Mouse (Mus musculus) heart, postnatal 4 days (tissue): ENCODE data around the gene Upb1. TPM values are rescaled to one million over a fixed set of nuclear protein-coding genes. Genes with fewer than 3 reads are reported as not detected.
"Not testable (repeated sequence)": the region's sequence is repeated elsewhere in the genome, so short reads cannot be mapped to it uniquely, and the experiment has no call there.

Experiments used
- DNase-seq: peaks from one replicate; pipeline ENCODE4 v3.0.0; 2021
- total RNA-seq, 2 experiments: library from RNA; stranded (reverse); gene quantifications; 2 replicates each; pipeline ENCODE4 v1.2.3; 2021

The Upb1 gene
- total RNA-seq, result under 1 TPM; 0.54 to 0.60 TPM

GRCm38 (mm10) chr10:75400958-75401357 is at the start of gene Upb1:
Gene Upb1, plus strand, starts transcription at chr10:75401115.
- DNase-seq, result no peak

DNA sequence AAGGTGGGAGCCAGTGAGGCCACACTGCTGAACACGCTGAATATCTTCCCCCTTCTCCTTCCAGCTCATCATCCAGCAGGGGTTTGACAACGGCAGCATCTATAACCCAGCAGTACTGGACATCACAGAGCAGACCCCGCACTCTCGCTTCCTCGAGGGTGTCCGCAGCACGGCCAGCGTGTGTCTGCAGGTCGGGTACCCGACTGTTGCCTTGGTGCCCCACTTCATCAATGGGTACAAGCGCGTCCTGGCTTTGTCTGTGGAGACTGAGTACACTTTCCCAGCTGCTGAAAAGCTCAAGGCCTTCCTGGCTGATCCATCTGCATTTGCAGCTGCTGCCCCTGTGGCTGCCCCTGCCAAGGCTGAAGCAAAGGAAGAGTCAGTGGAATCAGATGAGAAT is 48.4 kb upstream of the Upb1 start:
- no peak for DNase-seq

GRCm38 (mm10) chr10:75353838-75354241 is 47.1 kb upstream of the Upb1 start:
- not testable (repeated sequence) for DNase-seq

- no peak for DNase-seq
These were observed 45.6 kb upstream of the Upb1 start for GRCm38 (mm10) chr10:75355341-75355740.

DNA sequence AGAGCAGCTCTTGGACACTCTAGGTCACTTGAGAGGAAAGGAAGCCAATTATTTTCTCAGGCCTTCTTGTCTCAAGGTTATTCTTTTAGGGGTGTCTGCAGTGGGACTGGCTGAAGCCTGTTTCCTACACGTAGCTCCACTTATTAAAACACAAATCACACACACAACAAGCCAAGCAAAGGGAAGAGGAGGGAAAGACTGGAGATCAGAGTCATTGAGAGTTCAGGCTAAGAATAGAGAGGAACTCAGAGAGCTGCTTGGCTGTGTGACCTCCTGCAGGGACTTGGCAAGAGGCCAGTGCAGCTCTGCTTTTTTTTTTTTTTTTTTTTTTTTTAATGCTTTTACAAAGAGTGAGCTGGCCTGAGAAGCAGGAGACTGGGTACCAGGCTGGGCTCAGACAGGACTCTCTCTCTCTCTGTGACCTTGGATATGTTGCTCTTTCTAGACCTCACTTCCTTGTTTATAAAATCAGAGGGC is 36.7 kb upstream of the Upb1 start:
- peak; percentile 59 for DNase-seq

GRCm38 (mm10) chr10:75364796-75365195 is 36.1 kb upstream of the Upb1 start:
- DNase-seq, result no peak

DNA sequence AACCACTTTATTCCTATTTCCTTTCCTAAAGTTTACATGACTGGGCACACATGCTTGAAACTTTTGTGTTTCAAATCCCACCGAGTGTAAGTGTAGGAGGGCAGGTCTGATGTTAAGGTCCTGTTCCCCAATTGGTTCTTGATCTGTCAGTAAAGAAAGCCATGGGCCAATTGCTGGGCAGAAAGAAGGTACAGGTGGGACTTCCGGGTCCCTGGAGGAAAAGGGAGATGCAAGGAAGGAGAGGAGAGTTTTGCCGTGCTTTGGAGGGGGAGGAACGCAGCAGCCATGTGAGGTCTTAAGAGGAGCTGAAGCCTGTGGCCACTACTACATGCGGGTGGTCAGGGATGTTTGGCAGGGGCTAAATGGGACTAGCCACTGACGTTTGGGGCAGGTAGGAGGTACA is 35.7 kb upstream of the Upb1 start:
- DNase-seq, result no peak

- DNase-seq, result peak; percentile 55
These were observed 27.1 kb upstream of the Upb1 start for GRCm38 (mm10) chr10:75373655-75374351.

DNA sequence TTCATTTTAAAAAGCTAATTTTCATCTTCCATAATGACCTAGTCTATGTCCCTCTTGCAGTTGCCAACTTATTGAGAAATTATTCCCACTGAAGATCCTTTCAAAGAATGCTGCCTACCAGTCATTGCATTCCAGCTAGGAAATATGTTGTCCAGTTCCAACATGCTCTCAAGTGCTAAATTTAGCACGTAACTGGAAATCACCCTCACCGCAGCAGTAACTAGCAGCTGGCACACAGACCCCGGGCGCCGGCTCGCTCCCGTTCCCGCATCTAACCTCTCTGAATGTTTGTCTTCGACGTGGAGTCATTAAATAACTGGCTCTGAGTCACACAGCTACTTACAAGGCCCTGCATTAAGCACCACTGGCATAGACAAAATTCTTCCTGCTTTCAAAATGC is 22.2 kb upstream of the Upb1 start:
- DNase-seq, result peak; percentile 51

- no peak for DNase-seq
These were observed 10.8 kb upstream of the Upb1 start for GRCm38 (mm10) chr10:75390156-75390555.

DNA sequence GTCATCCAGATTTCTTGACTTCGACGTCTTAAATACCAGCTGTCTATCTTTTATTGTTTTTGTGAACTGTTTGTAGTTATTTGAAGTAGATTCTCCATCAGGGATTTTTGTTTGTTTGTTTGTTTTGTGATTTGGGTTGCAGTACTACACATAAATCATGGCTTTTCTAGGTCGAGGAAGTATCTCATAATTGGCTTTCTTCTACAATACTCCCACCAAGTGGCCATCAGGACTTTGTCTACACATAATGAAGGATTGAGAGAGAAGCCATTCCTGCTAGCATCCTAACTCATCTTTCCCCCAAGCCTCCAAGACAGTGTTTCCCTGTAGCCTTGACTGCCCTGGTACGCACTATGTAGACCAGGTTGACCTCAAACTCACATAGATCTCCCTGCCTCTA is 10.1 kb upstream of the Upb1 start:
- no peak for DNase-seq

- DNase-seq, result no peak
These were observed 6.1 kb upstream of the Upb1 start for GRCm38 (mm10) chr10:75394796-75395195.

GRCm38 (mm10) chr10:75396966-75397365 is 3.9 kb upstream of the Upb1 start:
- DNase-seq, result peak; percentile 51

GRCm38 (mm10) chr10:75405916-75406315 is 5.0 kb downstream of the Upb1 start:
- DNase-seq, result no peak

GRCm38 (mm10) chr10:75406755-75407154 is 5.8 kb downstream of the Upb1 start:
- peak; percentile 78 for DNase-seq

DNA sequence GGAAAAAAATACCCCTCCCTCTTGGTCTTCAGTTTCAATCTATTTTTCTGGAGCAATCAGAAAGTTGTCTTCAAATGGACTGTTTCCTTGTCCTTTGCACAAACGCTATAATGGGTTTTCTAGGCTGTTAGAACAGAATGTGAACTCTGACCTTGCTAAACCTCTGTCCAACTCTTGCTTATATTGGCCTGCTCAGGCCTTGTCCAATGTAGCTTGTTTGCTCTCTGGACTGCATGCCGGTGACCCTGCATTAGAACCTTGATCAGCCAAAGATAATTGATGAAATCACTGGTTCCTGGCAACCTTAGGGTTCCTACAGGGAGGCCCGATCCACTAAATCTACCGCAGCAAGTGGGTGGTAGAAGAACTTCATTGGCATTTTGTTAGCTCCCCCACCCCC is 6.8 kb downstream of the Upb1 start:
- no peak for DNase-seq

GRCm38 (mm10) chr10:75411343-75412113 is 10.6 kb downstream of the Upb1 start:
- not testable (repeated sequence) for DNase-seq

- no peak for DNase-seq
These were observed 11.5 kb downstream of the Upb1 start for GRCm38 (mm10) chr10:75412114-75413103.

GRCm38 (mm10) chr10:75414925-75415324 is 14.0 kb downstream of the Upb1 start:
- DNase-seq, result no peak

DNA sequence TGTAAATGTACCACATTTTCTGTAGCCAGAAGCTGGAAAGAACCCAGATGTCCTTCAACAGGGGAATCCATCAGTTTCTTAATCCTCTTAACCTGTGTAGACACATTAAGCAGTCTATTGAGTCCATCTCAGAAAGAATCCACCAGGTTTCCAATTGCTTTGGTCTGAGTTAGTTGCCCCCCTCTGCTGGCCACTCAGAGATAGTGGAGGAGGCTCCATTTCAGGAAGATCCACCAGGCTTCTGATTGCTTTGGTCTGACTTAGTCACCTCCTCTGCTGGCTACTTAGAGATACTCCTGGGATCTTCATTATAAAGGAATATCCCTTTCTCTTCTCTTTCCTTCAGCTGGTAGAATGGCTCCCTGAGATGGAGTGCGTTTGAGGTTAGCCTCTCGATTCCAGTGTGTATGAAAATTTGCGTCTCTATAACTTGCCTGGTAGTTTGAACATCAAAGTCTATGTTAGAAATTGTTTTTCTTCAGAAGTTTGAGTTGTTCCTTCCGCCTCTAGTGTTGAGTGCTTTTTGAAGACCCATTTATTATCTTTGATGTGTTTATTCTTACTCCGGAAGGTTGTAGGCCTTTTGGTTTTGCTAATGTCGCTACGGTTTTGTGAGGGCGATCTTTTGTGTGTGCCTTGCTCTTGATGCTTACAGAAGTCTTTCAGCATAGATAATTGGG is 16.6 kb downstream of the Upb1 start:
- no peak for DNase-seq

GRCm38 (mm10) chr10:75418747-75419146 is 17.8 kb downstream of the Upb1 start:
- DNase-seq, result no peak

- no peak for DNase-seq
These were observed 23.6 kb downstream of the Upb1 start for GRCm38 (mm10) chr10:75424498-75424901.
